Mouse (Mus musculus) intestine, embryonic 16.5 days (tissue): ENCODE results near the gene Smap2. TPM values are rescaled to one million over a fixed set of nuclear protein-coding genes. Genes with fewer than 3 reads are reported as not detected.
A peak's percentile ranks its signal among the peaks of the same experiment; 100 is the strongest.

Source experiments
- ATAC-seq: fragments of 200-750 bp; cut with Nextera tagmentation; 2 replicates; pipeline ENCODE4 v1.8.0; 2017; ENCODE audit warnings: moderate TSS enrichment, moderate library complexity
- H3K27ac ChIP-seq: fragments of 300-500 bp; sonication (generic); 2 replicates; pipeline ENCODE4 v1.5.1; 2014; ENCODE audit warnings: mild to moderate bottlenecking, low read length
- H3K27me3 ChIP-seq: fragments of 300-500 bp; sonication (generic); replicated peaks from 2 replicates; pipeline ENCODE4 v1.6.1; 2014; ENCODE audit warnings: low read length, control low read depth, mixed read lengths; ENCODE audit not compliant: control insufficient read depth, insufficient read depth
- H3K36me3 ChIP-seq: fragments of 300-500 bp; sonication (generic); 2 replicates; pipeline ENCODE4 v1.6.1; 2014; ENCODE audit warnings: low read length, control low read depth; ENCODE audit not compliant: control insufficient read depth, insufficient read depth
- H3K4me1 ChIP-seq: fragments of 300-500 bp; sonication (generic); 2 replicates; pipeline ENCODE4 v1.6.1; 2014; ENCODE audit warnings: low read length, control low read depth, mixed read lengths; ENCODE audit not compliant: control insufficient read depth, insufficient read depth
- H3K4me2 ChIP-seq: fragments of 300-500 bp; sonication (generic); 2 replicates; pipeline ENCODE4 v1.6.1; 2014; ENCODE audit warnings: low read depth, low read length, control low read depth
- H3K4me3 ChIP-seq: fragments of 300-500 bp; sonication (generic); 2 replicates; pipeline ENCODE4 v1.5.1; 2014; ENCODE audit warnings: mild to moderate bottlenecking, low read length
- H3K9ac ChIP-seq: fragments of 300-500 bp; sonication (generic); 2 replicates; pipeline ENCODE4 v1.6.1; 2014; ENCODE audit warnings: low read depth, low read length
- H3K9me3 ChIP-seq: fragments of 300-500 bp; sonication (generic); 2 replicates; pipeline ENCODE4 v1.6.1; 2016; ENCODE audit warnings: low read length, control low read depth; ENCODE audit not compliant: control insufficient read depth
- WGBS: fragments of 180-500 bp; shearing (Covaris S2); extraction: QIAGEN DNeasy Blood & Tissue Kit; methylation state at CpG from one replicate; pipeline ENCODE4 v1.1.7; 2014; 5-methylcytosine and 5-hydroxymethylcytosine counted together
- microRNA-seq: library from miRNA; unstranded; fragments of <30 nt; microRNA quantifications from one replicate; pipeline ENCODE4, GENCODE M21; 2016
- polyA plus RNA-seq: library from polyadenylated mRNA; unstranded; fragments of >200 nt; fragmentation: Nextera tagmentation; extraction: Ambion mirVana; gene quantifications from 2 replicates; pipeline ENCODE4 v1.2.1, GENCODE M21; 2015

Smap2 gene
- polyA plus RNA-seq, 1 experiment from 2014 or later: 12.2 TPM

GRCm38 (mm10) chr4:120935006-120935405, 82.0 kb downstream of the Smap2 start:
- Histone ChIP-seq H3K27me3 (no peaks in the 10 kb centered on the region), H3K4me1 (no peaks in the 10 kb centered on the region), H3K4me2 (no peak overlapping the region), H3K9ac (no peak overlapping the region), H3K9me3 (0 out of 2 replicates have a peak, but pooled peaks cover 2% of the 10 kb centered on the region), H3K4me3 (no peak overlapping the region), H3K36me3 (0 out of 2 replicates have a peak, but pooled peaks cover 7% of the 10 kb centered on the region), H3K27ac (no peak overlapping the region)
- peak; percentile 82 for ATAC-seq
- 61% methylated on average over 3 of the region's 3 CpGs for WGBS

GRCm38 (mm10) chr4:120930736-120931135, 86.3 kb downstream of the Smap2 start:
- no peak overlapping the region for H3K4me3 ChIP-seq
- H3K27me3 ChIP-seq: no peaks in the 10 kb centered on the region
- no peak overlapping the region for H3K9ac ChIP-seq
- 0 out of 2 replicates have a peak, but pooled peaks cover 7% of the 10 kb centered on the region for H3K36me3 ChIP-seq
- H3K4me1 ChIP-seq: no peaks in the 10 kb centered on the region
- 0 out of 2 replicates have a peak, but pooled peaks cover 2% of the 10 kb centered on the region for H3K9me3 ChIP-seq
- H3K4me2 ChIP-seq: no peak overlapping the region
- ATAC-seq: no peak
- 96% methylated on average over 18 of the region's 18 CpGs for WGBS
- H3K27ac ChIP-seq: no peak overlapping the region

GRCm38 (mm10) chr4:120928686-120929085, 88.4 kb downstream of the Smap2 start:
- Histone ChIP-seq H3K27me3 (no peaks in the 10 kb centered on the region), H3K27ac (no peak overlapping the region), H3K9ac (no peak overlapping the region), H3K4me2 (no peak overlapping the region), H3K4me3 (no peak overlapping the region), H3K4me1 (peaks cover 9% of the 10 kb centered on the region; the same call in 1 of the 2 replicates), H3K9me3 (0 out of 2 replicates have a peak, but pooled peaks cover 2% of the 10 kb centered on the region), H3K36me3 (0 out of 2 replicates have a peak, but pooled peaks cover 7% of the 10 kb centered on the region)
- WGBS: 79% methylated on average over 3 of the region's 3 CpGs
- no peak for ATAC-seq

GRCm38 (mm10) chr4:120925386-120925785, 91.7 kb downstream of the Smap2 start:
- WGBS: 18% methylated on average over 3 of the region's 3 CpGs
- ATAC-seq: peak; percentile 76
- H3K9ac ChIP-seq: peak overlapping the region; percentile 90

GRCm38 (mm10) chr4:120924554-120925299, 92.3 kb downstream of the Smap2 start, which contains the start of gene Exo5:
Exo5 (minus strand) TSS chr4:120925017.
- Histone ChIP-seq H3K36me3 (peaks cover 14% of the 10 kb centered on the region), H3K27me3 (no peaks in the 10 kb centered on the region), H3K4me3 (peak within 1 kb of the TSS; percentile 78), H3K4me2 (peak within 1 kb of the TSS; percentile 79), H3K9me3 (no peaks in the 10 kb centered on the region), H3K9ac (peak within 1 kb of the TSS; percentile 90), H3K27ac (peak within 1 kb of the TSS; percentile 96), H3K4me1 (peaks cover 9% of the 10 kb centered on the region; the same call in 1 of the 2 replicates)
- ATAC-seq: peak; percentile 99
- WGBS: under 1% methylated on average over 33 of the region's 33 CpGs

More at GRCm38 (mm10) chr4:120925386-120925785, 91.7 kb downstream of the Smap2 start:
- 0 out of 2 replicates have a peak, but pooled peaks cover under 1% of the 10 kb centered on the region for H3K9me3 ChIP-seq
- H3K27ac ChIP-seq: peak overlapping the region; percentile 96
- peaks cover 14% of the 10 kb centered on the region for H3K36me3 ChIP-seq
- peaks cover 9% of the 10 kb centered on the region; the same call in 1 of the 2 replicates for H3K4me1 ChIP-seq
- peak overlapping the region; percentile 79 for H3K4me2 ChIP-seq
- H3K4me3 ChIP-seq: peak overlapping the region; percentile 78
- H3K27me3 ChIP-seq: no peaks in the 10 kb centered on the region

- Histone ChIP-seq H3K4me1 (peaks cover 9% of the 10 kb centered on the region; the same call in 1 of the 2 replicates), H3K27me3 (no peaks in the 10 kb centered on the region), H3K27ac (no peak overlapping the region), H3K9ac (no peak overlapping the region), H3K4me3 (no peak overlapping the region), H3K4me2 (no peak overlapping the region), H3K36me3 (peaks cover 14% of the 10 kb centered on the region), H3K9me3 (no peaks in the 10 kb centered on the region)
- no peak for ATAC-seq
- WGBS: 90% methylated on average over 8 of the region's 8 CpGs
These were observed 95.6 kb downstream of the Smap2 start for GRCm38 (mm10) chr4:120921461-120921860.

Small RNA genes lying within 50 kb of the gene (microRNA-seq; reads per million reads assigned to microRNA genes)
- gene Mir7015: not detected

Other genes with a start within 250 kb of the Smap2 start
- gene Nfyc, start 185.7 kb downstream of the Smap2 start, polyA plus RNA-seq: 82.0 and 85.8 TPM in 2 replicates
- gene Rims3, start 162.4 kb downstream of the Smap2 start, polyA plus RNA-seq: 0.82 and 0.88 TPM in 2 replicates
- gene Exo5, start 92.2 kb downstream of the Smap2 start, polyA plus RNA-seq: 23.9 and 26.9 TPM in 2 replicates
- 3.9 and 4.8 TPM in 2 replicates for gene Zfp69, start 65.5 kb downstream of the Smap2 start, polyA plus RNA-seq
- gene Col9a2, start 22.1 kb upstream of the Smap2 start, polyA plus RNA-seq: 4.5 and 4.7 TPM in 2 replicates
- gene Zmpste24, start 81.0 kb upstream of the Smap2 start, polyA plus RNA-seq: 34.0 and 34.6 TPM in 2 replicates
- gene Tmco2, start 92.0 kb upstream of the Smap2 start, polyA plus RNA-seq: not detected in 2 replicates
- gene Rlf, start 197.8 kb upstream of the Smap2 start, polyA plus RNA-seq: 15.1 and 15.7 TPM in 2 replicates